Mouse (Mus musculus) gastrocnemius, postnatal 14 days (tissue): Measurements from ENCODE around the gene Zranb3. TPM values are rescaled to one million over a fixed set of nuclear protein-coding genes. Genes with fewer than 3 reads are reported as not detected.
"Not testable (repeated sequence)": the region's sequence is repeated elsewhere in the genome, so short reads cannot be mapped to it uniquely, and the experiment has no call there.

Source experiments
- DNase-seq: peaks from one replicate; pipeline ENCODE4 v3.0.0; 2021; ENCODE audit warnings: mixed read lengths
- intact Hi-C: fragments of 180-260 bp; cut with DNase I; formaldehyde crosslinking; loops from one replicate; pipeline ENCODE4 v1.15.1; 2025; ENCODE audit warnings: low total_unique reads
- total RNA-seq, 2 experiments: library from RNA; stranded (reverse); gene quantifications; 2 replicates each; pipeline ENCODE4 v1.2.3; 2021

The Zranb3 gene
- total RNA-seq, 2 experiments from 2014 or later = 3.9 to 5.3 TPM

DNA sequence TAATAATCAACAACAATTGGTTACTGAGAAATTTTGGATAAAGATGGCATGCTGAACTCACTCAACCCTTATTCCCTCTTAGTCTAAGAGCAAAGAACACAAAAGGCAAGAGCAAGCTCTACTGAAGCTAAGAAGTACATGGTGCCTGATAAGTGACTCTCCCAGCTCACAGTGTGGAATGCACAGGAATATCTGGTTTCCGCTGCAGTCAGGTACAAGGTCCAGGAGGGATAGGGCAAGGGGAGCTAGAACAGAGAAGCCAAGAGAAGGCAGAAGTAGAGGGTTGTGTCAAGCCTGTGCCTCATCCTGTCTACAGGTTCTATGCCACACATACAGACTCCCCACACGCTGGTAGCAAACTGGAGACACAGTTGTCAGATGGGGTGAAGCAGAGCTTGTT is 100.7 kb downstream of the Zranb3 start:
- DNase-seq = no peak
- intact Hi-C loops = no loop called here

DNA sequence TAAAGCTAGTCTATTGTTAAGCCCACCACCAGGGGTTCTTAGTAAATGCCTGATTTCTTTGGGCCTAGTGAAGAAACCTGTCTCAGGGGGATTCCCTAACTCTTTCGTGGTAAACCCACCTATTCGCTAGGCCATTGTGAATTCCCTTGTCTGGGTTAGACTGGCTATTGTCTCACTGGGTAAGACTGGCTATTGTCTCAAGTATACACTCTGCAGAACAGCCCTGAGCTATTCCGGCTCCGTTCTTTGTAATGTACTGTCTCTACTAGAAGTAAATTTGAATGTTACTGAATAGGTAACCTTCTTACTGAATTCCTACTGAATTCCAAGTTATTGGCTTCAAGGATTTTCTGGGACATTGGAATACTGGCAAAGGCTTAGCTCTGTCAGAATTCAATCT is 101.9 kb downstream of the Zranb3 start:
- intact Hi-C loops, DNase-seq: not testable (repeated sequence)

- intact Hi-C loops = no loop called here
- no peak for DNase-seq
Observed at GRCm38 (mm10) chr1:127993892-127994291, 109.0 kb downstream of the Zranb3 start.

- intact Hi-C loops = no loop called here
- DNase-seq = no peak
Observed at GRCm38 (mm10) chr1:127989876-127990731, 112.7 kb downstream of the Zranb3 start.

DNA sequence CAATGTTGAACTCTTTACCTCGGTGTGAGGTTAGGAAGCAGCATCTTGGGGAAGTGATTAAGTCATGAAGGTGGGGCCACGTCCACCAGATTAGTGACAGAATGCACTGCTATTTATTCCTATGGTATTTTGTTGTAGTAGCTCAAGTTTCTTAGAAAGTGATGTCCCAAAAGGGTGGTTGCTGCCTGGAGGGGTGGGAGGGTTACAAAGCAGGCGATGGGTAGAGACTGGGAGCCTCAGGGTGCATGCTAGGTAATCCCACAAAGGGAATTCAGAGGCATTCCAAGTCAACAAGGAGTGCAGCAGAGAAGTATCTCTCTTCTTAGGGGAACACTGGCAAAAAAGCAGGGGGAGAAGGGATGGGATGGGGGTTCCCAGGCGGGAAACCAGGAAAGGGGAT is 113.5 kb downstream of the Zranb3 start:
- no peak for DNase-seq
- intact Hi-C loops = no loop called here

- intact Hi-C loops = no loop called here
- DNase-seq = no peak
Observed at GRCm38 (mm10) chr1:127988246-127988645, 114.6 kb downstream of the Zranb3 start.

- no peak for DNase-seq
- intact Hi-C loops = no loop called here
Observed at GRCm38 (mm10) chr1:127985391-127985790, 117.5 kb downstream of the Zranb3 start.

GRCm38 (mm10) chr1:127983274-127983993 is 119.4 kb downstream of the Zranb3 start:
- intact Hi-C loops = no loop called here

DNA sequence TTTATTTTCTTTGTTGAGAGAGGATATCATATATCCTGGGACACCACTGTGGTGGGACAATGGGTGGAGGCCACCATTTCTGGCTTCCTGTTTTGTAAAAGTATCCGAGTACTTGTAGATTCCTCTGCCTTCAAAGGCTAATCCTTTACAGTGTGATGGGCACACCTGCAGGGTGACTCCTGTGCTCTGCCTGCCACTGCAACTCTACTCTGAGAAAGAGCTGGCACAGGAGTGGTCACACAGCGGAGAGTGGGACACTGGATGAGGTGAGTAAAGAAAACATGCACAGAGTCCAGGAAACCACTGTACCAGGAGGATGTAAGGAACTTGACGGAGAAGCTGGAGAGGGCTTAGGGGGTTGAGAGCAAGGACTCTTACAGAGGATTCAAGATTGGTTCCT is 120.6 kb downstream of the Zranb3 start:
- no peak for DNase-seq
- intact Hi-C loops = no loop called here

More at GRCm38 (mm10) chr1:127983274-127983993, 119.4 kb downstream of the Zranb3 start:
- no peak for DNase-seq

DNA sequence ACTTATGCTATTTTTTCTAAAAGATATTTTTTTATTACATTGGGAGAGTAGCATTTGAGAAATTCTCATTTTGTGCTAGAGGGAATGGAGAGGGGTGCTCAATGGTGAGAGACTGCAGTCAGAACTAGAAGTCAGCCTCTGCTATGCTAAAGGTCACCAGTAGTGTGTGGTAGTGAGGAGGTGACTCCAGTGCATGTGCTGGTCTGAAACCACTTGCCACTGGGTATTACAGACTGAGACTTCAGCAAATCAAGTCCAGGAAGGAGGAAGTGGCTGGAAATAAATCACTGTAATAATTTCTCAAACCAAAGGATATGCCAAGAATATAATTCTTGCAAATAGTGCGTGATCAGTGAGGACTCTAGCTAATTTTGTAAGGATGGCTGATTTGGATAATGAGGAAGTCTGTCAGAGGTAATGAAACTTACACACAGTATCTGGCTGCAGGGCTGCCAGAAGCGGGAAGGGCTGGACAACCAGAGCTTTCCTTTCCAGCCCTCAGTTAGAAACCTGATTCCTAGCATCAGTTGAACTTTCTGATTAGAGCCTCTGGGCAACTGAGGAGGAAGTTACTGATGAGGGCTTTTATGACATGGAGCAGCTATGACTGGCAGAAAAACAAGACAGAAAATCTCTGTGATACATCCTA is 121.8 kb downstream of the Zranb3 start:
- DNase-seq = no peak
- intact Hi-C loops = no loop called here

- DNase-seq = no peak
- intact Hi-C loops = no loop called here
Observed at GRCm38 (mm10) chr1:127978125-127978524, 124.7 kb downstream of the Zranb3 start.

DNA sequence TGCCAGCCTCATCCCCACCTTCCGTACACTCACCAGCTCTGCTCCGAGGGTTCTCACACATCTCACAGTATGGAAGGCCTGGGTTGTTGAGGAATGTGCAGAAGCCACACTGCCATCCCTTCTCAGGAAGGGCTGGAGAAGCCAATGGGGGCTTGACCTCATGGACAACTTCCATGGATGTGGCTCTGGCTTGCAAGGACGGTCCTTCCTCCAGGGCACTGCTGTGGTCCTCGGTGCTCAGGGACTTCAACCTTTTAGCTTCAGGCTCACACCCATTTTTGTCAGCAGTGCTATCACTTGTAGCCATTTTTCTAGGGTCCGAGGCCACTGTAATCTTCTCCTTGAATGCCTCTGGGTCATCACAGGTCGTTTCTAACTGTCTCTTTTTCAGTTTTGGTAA is 126.7 kb downstream of the Zranb3 start:
- DNase-seq = no peak
- intact Hi-C loops = no loop called here

DNA sequence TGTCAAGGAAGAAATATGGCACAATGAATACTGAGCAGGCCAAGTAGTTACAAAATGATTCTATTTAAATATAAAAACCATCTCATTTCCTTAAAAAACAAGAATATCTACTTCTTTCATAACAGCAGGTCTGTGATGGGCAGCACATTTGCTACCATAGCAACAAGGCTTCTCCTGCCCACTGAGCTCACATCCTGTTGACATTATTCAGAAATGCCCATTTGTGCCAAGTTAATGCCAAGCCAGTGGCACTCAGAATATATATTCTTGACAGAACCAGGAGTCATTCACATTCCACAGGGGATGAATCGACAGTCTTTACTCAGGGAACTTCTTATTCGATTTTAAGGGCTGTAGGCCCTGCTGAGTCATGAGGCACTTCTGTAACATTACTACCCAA is 127.2 kb downstream of the Zranb3 start:
- intact Hi-C loops = no loop called here
- no peak for DNase-seq

DNA sequence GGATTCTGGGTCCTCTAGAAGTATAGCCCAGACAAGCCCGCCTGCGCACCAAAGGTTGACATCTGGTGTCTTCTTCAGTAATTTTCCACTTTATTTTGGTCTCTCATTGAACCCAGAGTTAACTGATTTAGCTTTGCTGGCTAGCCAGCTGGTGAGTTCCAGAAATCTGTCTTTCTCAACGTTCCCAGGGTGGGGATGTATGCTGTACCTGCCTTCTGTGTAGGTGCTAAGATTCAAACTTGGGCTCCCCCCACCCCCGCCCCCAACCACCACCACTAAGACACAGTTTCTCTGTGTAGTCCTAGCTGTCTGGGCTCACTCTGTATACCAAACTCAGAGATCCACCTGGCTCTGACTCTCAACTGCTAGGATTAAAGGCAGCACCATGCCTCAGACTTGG is 128.8 kb downstream of the Zranb3 start:
- intact Hi-C loops = no loop called here
- no peak for DNase-seq

DNA sequence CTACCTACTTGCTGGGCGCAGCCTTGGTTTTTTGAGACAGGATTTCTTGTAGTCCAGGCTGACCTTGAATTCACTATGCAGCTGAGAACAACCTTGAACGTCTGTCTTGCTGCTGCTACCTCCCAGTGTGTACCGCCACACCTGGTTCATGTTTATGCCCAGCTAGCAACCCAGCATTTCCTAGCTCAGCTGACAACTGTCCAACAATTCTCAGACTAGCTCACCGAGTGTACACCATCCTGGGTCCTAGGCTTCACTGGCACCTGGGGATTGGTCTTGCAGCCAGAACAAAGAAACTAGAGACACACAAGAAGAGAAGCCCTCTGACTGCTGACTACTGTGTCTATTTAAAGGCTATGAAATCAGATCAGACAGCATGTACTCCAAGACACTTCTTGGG is 132.0 kb downstream of the Zranb3 start:
- intact Hi-C loops = no loop called here
- DNase-seq = no peak

DNA sequence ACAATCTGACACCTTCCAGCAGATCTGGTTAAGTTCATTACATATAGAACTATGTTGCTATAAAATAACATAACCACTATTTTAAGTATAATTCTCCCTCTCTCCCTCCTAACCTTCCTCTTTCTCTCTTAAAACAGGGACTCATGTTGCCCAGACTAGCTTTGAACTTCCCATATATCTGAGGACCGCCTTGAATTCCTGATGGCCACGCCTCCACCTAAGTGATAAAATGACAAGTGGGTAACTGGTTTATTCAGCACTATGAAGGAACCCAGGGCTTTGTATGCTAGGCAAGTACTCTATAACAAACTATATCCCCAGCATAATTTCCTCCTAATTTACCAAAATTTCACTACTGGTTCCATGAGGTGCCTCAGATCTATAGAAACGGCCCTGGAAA is 139.5 kb downstream of the Zranb3 start:
- no peak for DNase-seq
- intact Hi-C loops = no loop called here

- intact Hi-C loops = no loop called here
- no peak for DNase-seq
Observed at GRCm38 (mm10) chr1:127961140-127961539, 141.7 kb downstream of the Zranb3 start.

GRCm38 (mm10) chr1:127959312-127959718 is 143.5 kb downstream of the Zranb3 start:
- intact Hi-C loops = no loop called here
- DNase-seq = no peak

DNA sequence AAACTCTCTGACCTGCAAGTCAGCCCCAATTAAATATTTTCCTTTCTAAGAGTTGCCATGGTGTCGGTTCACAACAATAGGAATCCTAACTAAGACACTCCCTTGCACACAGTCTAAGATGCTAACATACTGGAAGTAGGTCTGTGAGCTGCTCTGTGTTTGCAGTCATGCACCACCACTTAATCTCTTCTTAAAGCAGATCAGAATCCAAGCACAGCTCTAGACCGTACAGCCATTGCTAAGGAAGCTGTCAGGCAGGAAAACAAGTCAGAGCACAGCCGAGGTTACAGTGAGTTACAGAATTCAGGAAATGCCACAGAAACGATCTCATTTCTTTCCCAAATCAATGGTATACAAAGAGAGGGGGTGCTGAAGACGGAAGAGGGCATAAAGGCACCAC is 144.0 kb downstream of the Zranb3 start:
- no peak for DNase-seq
- intact Hi-C loops = no loop called here

DNA sequence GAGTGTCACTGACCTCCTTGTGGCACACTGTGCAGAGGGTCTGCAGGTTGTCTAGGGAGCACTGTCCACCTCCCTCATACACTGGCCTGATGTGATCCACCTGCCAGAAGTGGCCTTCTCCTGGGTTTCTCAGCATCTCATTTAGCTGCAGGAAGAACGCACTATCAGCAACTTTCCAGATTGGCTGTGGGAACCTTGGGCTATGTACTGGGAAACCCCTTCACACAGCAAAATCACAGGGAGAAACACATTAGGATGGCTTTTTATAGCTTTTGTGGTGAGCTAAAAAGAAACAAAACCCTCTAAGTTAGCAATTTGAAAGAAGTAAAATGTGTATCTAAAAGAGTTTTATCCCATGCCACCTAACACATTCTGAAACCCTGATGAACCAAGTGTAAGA is 146.3 kb downstream of the Zranb3 start:
- intact Hi-C loops = no loop called here
- no peak for DNase-seq
